Mouse (Mus musculus) small intestine, adult 2 months (tissue): Measurements from ENCODE around the gene Cmip. TPM values are rescaled to one million over a fixed set of nuclear protein-coding genes. Genes with fewer than 3 reads are reported as not detected.

Source experiments
- H3K27ac ChIP-seq: fragments of 200-500 bp; 2 replicates; pipeline ENCODE4 v1.5.1; 2012; ENCODE audit warnings: low read depth, low read length, control low read depth, inconsistent platforms; ENCODE audit not compliant: insufficient read depth
- H3K27me3 ChIP-seq: fragments of 200-500 bp; 2 replicates; pipeline ENCODE4 v1.6.1; 2012; ENCODE audit warnings: mild to moderate bottlenecking, moderate library complexity, low read length, inconsistent platforms; ENCODE audit not compliant: control insufficient read depth, insufficient read depth
- H3K36me3 ChIP-seq: fragments of 200-500 bp; 2 replicates; pipeline ENCODE4 v1.6.1; 2012; ENCODE audit warnings: mild to moderate bottlenecking, low read length, control low read depth, inconsistent platforms; ENCODE audit not compliant: control insufficient read depth, insufficient read depth
- H3K4me1 ChIP-seq: fragments of 200-500 bp; 2 replicates; pipeline ENCODE4 v1.6.1; 2012; ENCODE audit warnings: low read length, inconsistent platforms, mixed read lengths; ENCODE audit not compliant: control insufficient read depth, insufficient read depth, insufficient read length
- H3K4me3 ChIP-seq: fragments of 200-500 bp; 2 replicates; pipeline ENCODE4 v1.5.1; 2012; ENCODE audit warnings: low read depth, mild to moderate bottlenecking, control low read depth, inconsistent platforms, low read length, moderate library complexity
- CTCF ChIP-seq: fragments of 200-500 bp; IDR thresholded peaks from 2 replicates; pipeline ENCODE4 v1.5.1; 2012; ENCODE audit warnings: low read depth, mild to moderate bottlenecking, control low read depth, inconsistent platforms, low read length, moderate library complexity, mixed read lengths; ENCODE audit not compliant: insufficient replicate concordance, insufficient read length; ENCODE audit errors: extremely low read depth
- POLR2A ChIP-seq: fragments of 200-500 bp; IDR thresholded peaks from 2 replicates; pipeline ENCODE4 v1.6.1; 2012; ENCODE audit warnings: low read depth, mild to moderate bottlenecking, control low read depth, inconsistent platforms, low read length, moderate library complexity
- WGBS: fragments of 180-500 bp; shearing (Covaris S2); methylation state at CpG from one replicate; pipeline ENCODE4 v1.1.7; 2018; 5-methylcytosine and 5-hydroxymethylcytosine counted together
- polyA plus RNA-seq: library from polyadenylated mRNA; depleted of rRNA; stranded (reverse); fragments of >200 nt; gene quantifications from 2 replicates; pipeline ENCODE4 v1.2.3, GENCODE M21; 2012

Gene Cmip
- polyA plus RNA-seq, 1 experiment = 129 TPM

DNA sequence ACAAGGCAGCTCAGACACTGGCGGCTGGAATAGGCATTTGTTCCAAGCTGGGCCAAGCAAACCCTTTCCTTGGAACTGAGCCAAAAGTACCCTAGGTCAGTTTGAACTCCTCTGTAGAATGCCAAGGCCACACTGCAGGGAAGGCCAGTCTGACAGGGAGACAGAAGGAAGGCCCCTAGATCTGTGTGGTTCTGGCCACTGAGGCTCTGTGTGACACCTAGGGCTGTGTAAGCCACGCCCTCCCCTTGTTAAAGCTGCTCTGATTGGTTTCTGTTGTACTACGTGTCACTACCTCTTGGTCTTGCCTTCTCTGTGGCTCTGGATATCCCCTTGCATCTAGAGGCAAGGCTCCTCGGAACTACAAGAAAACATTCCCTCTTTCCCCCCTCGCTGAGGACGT lies 12.3 kb upstream of the Cmip start:
- no peak overlapping the region for H3K4me3 ChIP-seq
- H3K27me3 ChIP-seq = no peaks in the 10 kb centered on the region
- no peaks in the 10 kb centered on the region for H3K4me1 ChIP-seq
- WGBS = 70% methylated on average over 6 of the region's 6 CpGs
- no peak for TF ChIP-seq POLR2A
- TF ChIP-seq CTCF = no peak
- H3K27ac ChIP-seq = no peak overlapping the region
- H3K36me3 ChIP-seq = no peaks in the 10 kb centered on the region

DNA sequence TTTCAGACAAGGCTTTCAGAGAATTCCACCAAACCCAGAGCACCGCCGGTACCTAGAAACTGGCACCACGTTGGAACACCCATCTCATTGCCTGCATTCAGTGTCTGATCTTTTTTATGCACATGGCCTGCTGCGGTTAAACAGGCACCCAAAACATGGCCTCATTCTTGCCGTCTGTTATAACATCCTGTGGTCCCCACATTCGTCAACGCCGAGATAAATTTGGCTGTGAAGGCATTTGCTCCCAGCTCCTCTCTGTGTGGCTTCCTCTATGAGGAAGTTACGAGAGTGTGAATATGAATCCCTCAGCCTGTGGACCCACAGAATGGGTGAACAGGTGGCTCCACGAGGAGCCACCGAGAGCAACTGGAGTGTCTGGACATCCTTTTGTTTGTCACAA lies 8.5 kb upstream of the Cmip start:
- Histone ChIP-seq H3K36me3 (no peaks in the 10 kb centered on the region), H3K4me1 (no peaks in the 10 kb centered on the region)

GRCm38 (mm10) chr8:117251086-117251681 lies 5.7 kb upstream of the Cmip start:
- 64% methylated on average over 7 of the region's 7 CpGs for WGBS
- no peaks in the 10 kb centered on the region for H3K27me3 ChIP-seq

More for the DNA sequence above, 8.5 kb upstream of the Cmip start:
- no peak overlapping the region for H3K4me3 ChIP-seq
- TF ChIP-seq CTCF = no peak
- TF ChIP-seq POLR2A = no peak
- no peak overlapping the region for H3K27ac ChIP-seq
- no peaks in the 10 kb centered on the region for H3K27me3 ChIP-seq
- WGBS = 57% methylated on average over 11 of the region's 11 CpGs

DNA sequence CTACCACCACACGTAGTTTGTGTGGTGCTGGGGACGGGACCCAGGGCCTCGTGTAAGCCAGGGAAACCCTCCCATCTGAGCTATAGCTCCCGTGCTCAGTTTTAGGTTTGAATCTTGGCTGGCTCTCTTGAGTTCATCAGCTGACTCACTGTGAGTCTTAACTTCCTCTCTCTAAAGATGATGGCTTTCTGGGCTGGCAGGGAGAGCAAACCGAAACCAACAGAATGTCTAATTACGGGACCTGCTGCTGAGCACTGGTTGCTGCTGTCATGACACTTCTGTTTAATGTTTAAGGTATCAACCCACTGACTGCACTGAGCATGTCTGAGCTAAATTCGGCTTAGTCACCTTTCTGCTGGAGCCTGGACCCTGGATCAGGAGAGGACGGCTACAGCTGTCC lies 4.2 kb upstream of the Cmip start:
- no peaks in the 10 kb centered on the region for H3K27me3 ChIP-seq
- no peak overlapping the region for H3K4me3 ChIP-seq
- H3K4me1 ChIP-seq = peaks cover 3% of the 10 kb centered on the region
- TF ChIP-seq CTCF (no peak), POLR2A (no peak)
- H3K27ac ChIP-seq = no peak overlapping the region
- H3K36me3 ChIP-seq = no peaks in the 10 kb centered on the region
- WGBS = 90% methylated on average over 8 of the region's 8 CpGs

More at GRCm38 (mm10) chr8:117251086-117251681, 5.7 kb upstream of the Cmip start:
- Histone ChIP-seq H3K36me3 (no peaks in the 10 kb centered on the region), H3K4me1 (peaks cover 2% of the 10 kb centered on the region), H3K27ac (no peak overlapping the region), H3K4me3 (no peak overlapping the region)
- TF ChIP-seq POLR2A (no peak), CTCF (no peak)

DNA sequence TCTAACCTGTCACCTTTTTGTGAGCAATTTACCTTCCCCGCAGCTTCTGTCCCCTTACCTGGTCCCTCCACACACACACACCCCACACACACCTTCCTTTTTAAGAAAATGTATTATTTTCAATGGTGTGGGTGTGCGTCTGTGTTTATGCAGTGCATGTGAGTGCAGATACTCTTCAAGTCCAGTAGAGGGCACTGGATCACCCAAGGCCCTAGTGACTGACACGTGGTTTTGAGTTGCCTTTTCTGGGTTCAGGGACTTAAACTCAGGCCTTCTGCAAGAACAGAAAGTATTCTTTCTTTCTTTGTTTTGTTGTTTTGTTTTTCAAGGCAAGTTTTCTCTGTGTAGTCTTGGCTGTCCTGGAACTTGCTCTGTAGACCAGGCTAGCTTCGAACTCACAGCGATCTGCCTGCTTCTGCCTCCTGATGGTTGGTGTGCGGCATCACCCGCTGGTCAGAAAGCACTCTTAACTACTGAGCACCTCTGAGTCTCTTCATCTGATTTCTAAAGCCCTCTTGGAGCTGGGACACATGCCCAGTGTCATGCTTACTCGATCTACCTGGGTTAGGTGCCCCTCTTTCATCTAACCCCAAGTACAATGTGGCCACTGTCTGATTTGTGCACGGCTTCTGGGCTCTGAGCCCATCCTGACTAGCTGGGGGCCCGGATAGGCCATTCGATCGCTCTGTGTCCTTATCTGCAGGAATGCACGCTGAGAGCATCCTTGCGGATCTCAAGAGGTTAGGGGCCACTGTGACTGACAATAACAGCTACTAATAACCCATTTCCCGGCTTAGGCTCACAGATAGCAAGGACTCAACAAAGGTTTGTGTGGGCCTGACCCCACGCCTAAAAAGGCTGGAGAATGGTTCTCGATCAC lies 3.2 kb upstream of the Cmip start:
- no peak overlapping the region for H3K27ac ChIP-seq
- no peaks in the 10 kb centered on the region for H3K36me3 ChIP-seq
- WGBS = 91% methylated on average over 17 of the region's 17 CpGs
- no peaks in the 10 kb centered on the region for H3K27me3 ChIP-seq
- H3K4me1 ChIP-seq = peaks cover 3% of the 10 kb centered on the region
- no peak overlapping the region for H3K4me3 ChIP-seq
- TF ChIP-seq CTCF = no peak
- TF ChIP-seq POLR2A = no peak

GRCm38 (mm10) chr8:117254496-117254895 lies 2.4 kb upstream of the Cmip start:
- Histone ChIP-seq H3K36me3 (no peaks in the 10 kb centered on the region), H3K27ac (no peak overlapping the region), H3K4me3 (no peak overlapping the region), H3K4me1 (peaks cover 5% of the 10 kb centered on the region), H3K27me3 (no peaks in the 10 kb centered on the region)
- WGBS = 90% methylated on average over 6 of the region's 6 CpGs
- TF ChIP-seq POLR2A (no peak), CTCF (no peak)

- Histone ChIP-seq H3K4me1 (peaks cover 13% of the 10 kb centered on the region), H3K4me3 (peak overlapping the region; percentile 99), H3K27ac (peak overlapping the region; percentile 33; the same call in 1 of the 2 replicates), H3K27me3 (no peaks in the 10 kb centered on the region), H3K36me3 (no peaks in the 10 kb centered on the region)
- peak; percentile 78; the same call in 1 of the 2 replicates for TF ChIP-seq POLR2A
- TF ChIP-seq CTCF = no peak
- under 1% methylated on average over 62 of the region's 92 CpGs for WGBS
These were observed 449 bp upstream of the Cmip start for GRCm38 (mm10) chr8:117256292-117256938.
